Mouse (Mus musculus) megakaryocyte-erythroid progenitor cell, adult 5-6 weeks (primary cell): Measurements from ENCODE around the gene Psmc5. TPM values are rescaled to one million over a fixed set of nuclear protein-coding genes. Genes with fewer than 3 reads are reported as not detected.

ENCODE experiments used
- ATAC-seq: replicated peaks from 2 replicates; pipeline ENCODE4 v1.8.0; 2016; ENCODE audit warnings: mild to moderate bottlenecking, inconsistent platforms; ENCODE audit not compliant: severe bottlenecking, poor library complexity, low FRiP score, low TSS enrichment
- total RNA-seq, 2 experiments: library from RNA; stranded (forward) in 1 of 2; stranded (reverse) in 1 of 2; fragments of 200-1000, 215-1000 nt in 1 of 2; fragments of >200 nt in 1 of 2; fragmentation: Nextera tagmentation in 1 of 2; gene quantifications; 2 replicates each; pipeline ENCODE4 v1.2.3; 2014 to 2017

The Psmc5 gene
- total RNA-seq, 2 experiments from 2014 or later: 111 to 126 TPM

DNA sequence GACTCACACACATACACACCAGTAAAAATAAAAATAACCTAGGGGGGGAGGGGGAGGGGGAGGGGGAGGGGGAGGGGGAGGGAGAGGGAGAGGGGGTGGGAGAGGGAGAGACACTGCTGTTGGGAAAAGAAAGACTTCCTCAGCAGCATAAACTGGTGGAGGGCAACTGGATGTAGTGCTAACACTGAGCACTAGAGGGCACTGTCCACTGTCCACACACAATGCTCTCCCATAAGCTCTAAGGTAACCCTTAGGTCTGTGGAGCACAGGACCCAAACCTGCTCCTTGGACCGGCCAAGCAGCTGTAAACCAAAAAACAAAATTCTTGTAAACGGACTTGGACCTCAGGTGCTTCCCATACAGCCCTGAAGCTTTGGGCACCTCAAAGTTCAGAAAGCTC is 46.7 kb downstream of the Psmc5 start:
- peak; percentile 86 for ATAC-seq

DNA sequence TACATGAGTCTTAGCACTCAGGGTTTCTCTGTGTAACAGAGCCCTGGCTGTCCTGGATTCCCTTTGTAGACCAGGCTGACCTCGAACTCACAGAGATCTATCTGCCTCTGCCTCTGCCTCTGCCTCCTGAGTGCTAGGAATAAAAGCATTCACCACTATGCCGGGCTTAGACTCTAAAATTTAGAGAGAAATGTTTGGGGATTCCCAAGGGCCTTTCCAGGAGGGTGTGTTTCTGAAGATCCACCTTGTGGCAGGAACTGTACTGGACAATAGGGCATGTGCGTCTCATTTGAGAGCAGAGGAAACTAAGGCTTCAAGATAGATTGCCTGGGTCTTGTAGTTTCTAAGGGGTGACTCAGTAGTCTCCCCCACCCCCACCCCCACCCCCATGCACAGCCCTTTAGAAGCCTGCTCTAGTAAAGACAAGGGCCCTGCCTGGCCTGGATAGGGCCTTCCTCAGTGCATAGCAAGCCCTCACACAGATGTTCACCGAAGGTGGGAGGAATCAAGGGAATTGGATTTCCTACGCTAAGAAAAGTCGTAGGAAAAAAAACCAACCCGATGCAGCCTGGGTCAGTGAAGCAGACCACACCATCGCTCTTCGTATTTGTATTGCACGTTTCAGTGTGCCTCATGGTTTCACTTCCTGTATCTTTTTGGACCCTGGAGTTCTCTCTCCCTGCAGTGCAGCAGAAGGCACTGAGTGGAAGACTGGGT is 49.6 kb downstream of the Psmc5 start:
- ATAC-seq: no peak

DNA sequence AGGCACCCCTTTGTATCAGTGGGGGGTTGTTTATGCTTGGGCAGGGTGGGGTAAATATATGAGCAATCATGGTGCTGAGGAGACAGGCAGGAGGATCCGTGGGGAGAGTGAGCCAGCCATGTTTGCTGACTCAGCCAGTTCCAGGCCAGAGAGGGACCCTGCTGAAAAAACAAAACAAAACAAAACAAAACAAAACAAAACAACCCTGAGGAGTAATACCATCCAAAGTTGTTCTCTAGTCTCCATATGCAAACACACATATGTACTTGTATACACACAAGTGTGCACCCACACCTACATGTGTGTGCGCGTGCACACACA is 50.1 kb downstream of the Psmc5 start:
- ATAC-seq: no peak

DNA sequence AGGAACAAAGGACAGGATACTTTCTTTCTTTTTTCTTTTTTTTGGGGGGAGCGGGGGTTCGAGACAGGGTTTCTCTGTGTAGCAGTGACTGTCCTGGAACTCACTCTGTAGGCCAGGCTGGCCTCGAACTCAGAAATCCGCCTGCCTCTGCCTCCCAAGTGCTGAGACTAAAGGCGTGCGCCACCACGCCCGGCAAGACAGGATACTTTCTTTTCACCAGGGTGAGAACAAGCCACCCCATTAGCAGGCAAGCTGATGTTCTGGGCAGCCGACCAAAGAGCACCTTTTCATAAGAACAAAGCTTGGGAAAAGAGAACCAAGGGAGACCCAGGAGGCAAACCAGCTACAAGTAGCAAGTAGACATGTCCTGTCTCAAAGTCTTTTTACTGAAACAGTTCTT is 50.8 kb downstream of the Psmc5 start:
- ATAC-seq: no peak

DNA sequence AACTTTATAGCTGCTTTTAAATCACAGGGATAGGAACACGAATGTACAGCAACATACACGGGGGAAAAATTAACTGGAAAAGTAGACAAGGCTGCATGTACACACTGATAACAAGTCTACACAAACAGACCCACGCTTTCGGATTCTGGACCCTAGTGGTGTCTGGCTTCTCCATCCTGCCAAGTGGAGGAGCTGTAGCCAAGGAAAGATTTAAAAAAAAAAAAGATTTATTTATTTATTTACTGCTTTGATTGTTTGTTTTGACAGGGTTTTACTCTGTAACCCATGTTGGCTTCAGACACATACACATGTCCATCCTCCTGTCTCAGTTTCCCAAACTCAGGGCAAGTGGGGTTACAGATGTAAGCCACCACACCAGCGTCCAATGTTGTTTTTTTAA is 51.5 kb downstream of the Psmc5 start:
- no peak for ATAC-seq

DNA sequence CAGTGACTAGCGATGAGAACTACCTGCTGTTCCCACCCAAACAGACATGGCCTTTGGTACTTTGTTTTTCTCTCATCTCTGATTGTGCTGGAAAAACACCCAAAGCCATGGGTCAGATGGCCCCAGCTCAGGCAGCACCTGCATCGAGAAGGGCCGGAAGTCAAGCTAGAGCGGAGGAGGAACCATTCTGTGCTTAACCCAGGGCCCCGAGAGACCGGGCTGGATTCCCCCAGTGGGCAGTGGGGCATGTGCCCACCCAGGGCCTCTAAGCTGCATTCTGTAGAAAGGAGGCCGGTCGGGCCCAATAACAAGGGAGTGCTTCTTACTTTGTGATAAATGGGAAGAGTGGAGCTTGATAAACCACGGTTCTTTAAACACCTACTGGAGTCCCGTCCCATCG is 52.2 kb downstream of the Psmc5 start:
- ATAC-seq: no peak

DNA sequence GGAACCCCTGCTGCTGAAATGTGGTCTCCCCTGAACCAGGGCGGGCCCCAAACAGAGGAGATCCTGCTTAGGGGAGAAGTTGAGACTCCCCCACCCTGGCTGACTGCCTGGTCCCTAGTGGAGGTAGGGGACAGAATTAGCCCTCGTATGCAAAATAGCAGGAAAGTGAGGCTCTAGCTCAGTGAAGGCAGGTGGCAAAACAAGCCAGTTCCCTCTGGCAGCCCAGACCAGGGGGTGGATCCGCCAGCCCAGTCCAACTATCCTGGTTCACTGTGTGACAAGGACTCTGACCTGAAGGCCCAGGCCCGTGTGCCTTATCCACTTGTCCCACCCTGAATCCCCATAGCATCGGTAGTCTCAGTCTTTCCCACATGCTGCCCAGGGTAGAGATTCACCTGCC is 54.2 kb downstream of the Psmc5 start:
- no peak for ATAC-seq

Other genes with a start within 250 kb of the Psmc5 start
- not detected in 2 replicates for gene Kcnh6, start 248.0 kb upstream of the Psmc5 start, total RNA-seq (2014; fragmentation: Nextera tagmentation)
- not detected in 2 replicates for gene Kcnh6, start 248.0 kb upstream of the Psmc5 start, total RNA-seq (2017)
- gene Dcaf7, start 219.3 kb upstream of the Psmc5 start, total RNA-seq (2014; fragmentation: Nextera tagmentation): 53.4 and 63.3 TPM in 2 replicates
- 44.3 and 46.4 TPM in 2 replicates for gene Dcaf7, start 219.3 kb upstream of the Psmc5 start, total RNA-seq (2017)
- gene Taco1, start 190.1 kb upstream of the Psmc5 start, total RNA-seq (2014; fragmentation: Nextera tagmentation): 8.3 and 9.0 TPM in 2 replicates
- 15.2 and 29.7 TPM in 2 replicates for gene Taco1, start 190.1 kb upstream of the Psmc5 start, total RNA-seq (2017)
- gene Map3k3, start 171.5 kb upstream of the Psmc5 start, total RNA-seq (2014; fragmentation: Nextera tagmentation): 10.3 and 19.9 TPM in 2 replicates
- 5.9 and 9.0 TPM in 2 replicates for gene Map3k3, start 171.5 kb upstream of the Psmc5 start, total RNA-seq (2017)
- not detected in 2 replicates for gene Gm10840, start 95.3 kb upstream of the Psmc5 start, total RNA-seq (2014; fragmentation: Nextera tagmentation)
- not detected in 2 replicates for gene Gm10840, start 95.3 kb upstream of the Psmc5 start, total RNA-seq (2017)
- 12.0 and 18.5 TPM in 2 replicates for gene Limd2, start 95.3 kb upstream of the Psmc5 start, total RNA-seq (2014; fragmentation: Nextera tagmentation)
- 4.4 and 5.9 TPM in 2 replicates for gene Limd2, start 95.3 kb upstream of the Psmc5 start, total RNA-seq (2017)
- 20.3 and 29.6 TPM in 2 replicates for gene Strada, start 54.0 kb upstream of the Psmc5 start, total RNA-seq (2014; fragmentation: Nextera tagmentation)
- gene Strada, start 54.0 kb upstream of the Psmc5 start, total RNA-seq (2017): 9.8 and 15.5 TPM in 2 replicates
- gene Ccdc47, start 39.8 kb upstream of the Psmc5 start, total RNA-seq (2014; fragmentation: Nextera tagmentation): 33.8 and 41.7 TPM in 2 replicates
- 218 and 232 TPM in 2 replicates for gene Ccdc47, start 39.8 kb upstream of the Psmc5 start, total RNA-seq (2017)
- gene Ddx42, start 39.2 kb upstream of the Psmc5 start, total RNA-seq (2014; fragmentation: Nextera tagmentation): 65.1 and 66.6 TPM in 2 replicates
- gene Ddx42, start 39.2 kb upstream of the Psmc5 start, total RNA-seq (2017): 82.7 and 126 TPM in 2 replicates
- gene Ftsj3, start 75 bp upstream of the Psmc5 start, total RNA-seq (2014; fragmentation: Nextera tagmentation): 115 and 123 TPM in 2 replicates
- gene Ftsj3, start 75 bp upstream of the Psmc5 start, total RNA-seq (2017): 235 and 274 TPM in 2 replicates
- 93.8 and 120 TPM in 2 replicates for gene Smarcd2, start 16.8 kb downstream of the Psmc5 start, total RNA-seq (2014; fragmentation: Nextera tagmentation)
- gene Smarcd2, start 16.8 kb downstream of the Psmc5 start, total RNA-seq (2017): 201 and 272 TPM in 2 replicates
- gene Tcam1, start 20.5 kb downstream of the Psmc5 start, total RNA-seq (2014; fragmentation: Nextera tagmentation): 1.4 and 3.5 TPM in 2 replicates
- gene Tcam1, start 20.5 kb downstream of the Psmc5 start, total RNA-seq (2017): 2.1 and 3.7 TPM in 2 replicates
- not detected in 2 replicates for gene Gh, start 45.7 kb downstream of the Psmc5 start, total RNA-seq (2014; fragmentation: Nextera tagmentation)
- not detected in 2 replicates for gene Gh, start 45.7 kb downstream of the Psmc5 start, total RNA-seq (2017)
- 5.1 and 21.6 TPM in 2 replicates for gene Cd79b, start 58.6 kb downstream of the Psmc5 start, total RNA-seq (2014; fragmentation: Nextera tagmentation)
- 1.4 and 3.5 TPM in 2 replicates for gene Cd79b, start 58.6 kb downstream of the Psmc5 start, total RNA-seq (2017)
- 0.11 TPM in 1 of 2 replicates, not detected in the other for gene Scn4a, start 97.1 kb downstream of the Psmc5 start, total RNA-seq (2014; fragmentation: Nextera tagmentation)
- not detected in 2 replicates for gene Scn4a, start 97.1 kb downstream of the Psmc5 start, total RNA-seq (2017)
- gene Prr29, start 109.3 kb downstream of the Psmc5 start, total RNA-seq (2014; fragmentation: Nextera tagmentation): 4.6 TPM in 1 of 2 replicates, not detected in the other
- gene Prr29, start 109.3 kb downstream of the Psmc5 start, total RNA-seq (2017): not detected in 2 replicates
- gene Icam2, start 131.9 kb downstream of the Psmc5 start, total RNA-seq (2014; fragmentation: Nextera tagmentation): 20.5 and 46.5 TPM in 2 replicates
- gene Icam2, start 131.9 kb downstream of the Psmc5 start, total RNA-seq (2017): 51.4 and 82.3 TPM in 2 replicates
- gene Ern1, start 231.7 kb downstream of the Psmc5 start, total RNA-seq (2014; fragmentation: Nextera tagmentation): 13.7 and 14.2 TPM in 2 replicates
- gene Ern1, start 231.7 kb downstream of the Psmc5 start, total RNA-seq (2017): 7.0 and 9.8 TPM in 2 replicates